Mouse (Mus musculus): ENCODE measurements at regions not wholly inside any gene's neighbourhood (a gene's known extent, or its start where the extent isn't known, plus 50 kb on each side); places are given as distances from the start of the nearest gene placed in this dataset.

- TF ChIP-seq CTCF (IDR thresholded peaks at IDR 0.05; ENCODE audit: low read depth) = peak; percentile 79
- TF ChIP-seq EP300 (optimal IDR thresholded peaks at IDR 0.05) = no peak
Observed at GRCm38 (mm10) chr10:70368685-70369084, 71.6 kb upstream of the Fam13c start.
